Mouse (Mus musculus) gastrocnemius, postnatal 36 days (tissue): Measurements from ENCODE around the gene Plxnc1. TPM values are rescaled to one million over a fixed set of nuclear protein-coding genes. Genes with fewer than 3 reads are reported as not detected.

Experiments
- DNase-seq, 2 experiments: peaks; one replicate each; pipeline ENCODE4 v3.0.0; 2022
- intact Hi-C: fragments of 180-260 bp; cut with DNase I; formaldehyde crosslinking; loops from one replicate; pipeline ENCODE4 v1.15.1; 2025
- long read RNA-seq, 2 experiments: library from polyadenylated mRNA; stranded (forward); transcript quantifications; one replicate each; pipeline ENCODE4 v2.0.0; 2021
- total RNA-seq, 2 experiments: library from RNA; stranded (reverse); gene quantifications; 2 replicates each; pipeline ENCODE4 v1.2.3; 2021

Gene Plxnc1
- under 1 TPM; 0.56 to 0.62 TPM for total RNA-seq
- long read RNA-seq, experiment 1, result 0 reads
- long read RNA-seq, experiment 2, result 0 reads

GRCm38 (mm10) chr10:94944691-94945205 is at the start of gene Plxnc1:
Gene Plxnc1, minus strand, starts transcription at chr10:94944835.
- intact Hi-C loops, result loop anchor here (5.0 kb wide), 1 partner anchor 322 kb away; no protein-coding TSS in a partner anchor
- DNase-seq, result peak in 1 of 2 experiments; percentile 29

GRCm38 (mm10) chr10:94992127-94992526 is 47.5 kb upstream of the Plxnc1 start:
- peak; percentile 76 to 80 for DNase-seq
- intact Hi-C loops, result loop anchor here (1.0 to 5.0 kb wide), 4 partner anchors 95 to 425 kb away; partner anchors contain the start of gene Socs2

GRCm38 (mm10) chr10:94991564-94992097 is 47.0 kb upstream of the Plxnc1 start:
- peak; percentile 51 to 64 for DNase-seq
- intact Hi-C loops, result loop anchor here (1.0 to 5.0 kb wide), 5 partner anchors 96 to 483 kb away; partner anchors contain the start of gene Socs2

- intact Hi-C loops, result loop anchor here (1.0 to 5.0 kb wide), 4 partner anchors 96 to 483 kb away; partner anchors contain the start of gene Socs2
- DNase-seq, result peak; percentile 74 to 86
Measured at GRCm38 (mm10) chr10:94990768-94991563, 46.3 kb upstream of the Plxnc1 start.

GRCm38 (mm10) chr10:94989321-94989720 is 44.7 kb upstream of the Plxnc1 start:
- intact Hi-C loops, result no loop called here
- no peak for DNase-seq

- intact Hi-C loops, result no loop called here
- DNase-seq, result no peak
Measured at GRCm38 (mm10) chr10:94985103-94985502, 40.5 kb upstream of the Plxnc1 start.

- intact Hi-C loops, result no loop called here
- DNase-seq, result no peak
Measured at GRCm38 (mm10) chr10:94982528-94982927, 37.9 kb upstream of the Plxnc1 start.

GRCm38 (mm10) chr10:94981466-94982138 is 37.0 kb upstream of the Plxnc1 start:
- DNase-seq, result no peak
- intact Hi-C loops, result no loop called here

- DNase-seq, result no peak
- intact Hi-C loops, result no loop called here
Measured at GRCm38 (mm10) chr10:94978265-94978822, 33.7 kb upstream of the Plxnc1 start.

GRCm38 (mm10) chr10:94976329-94976728 is 31.7 kb upstream of the Plxnc1 start:
- intact Hi-C loops, result no loop called here
- DNase-seq, result no peak

GRCm38 (mm10) chr10:94975099-94975496 is 30.5 kb upstream of the Plxnc1 start:
- no peak for DNase-seq
- intact Hi-C loops, result no loop called here

- DNase-seq, result no peak
Measured at GRCm38 (mm10) chr10:94974345-94975098, 29.9 kb upstream of the Plxnc1 start.

GRCm38 (mm10) chr10:94971625-94972161 is 27.1 kb upstream of the Plxnc1 start:
- DNase-seq, result no peak
- intact Hi-C loops, result no loop called here

More at GRCm38 (mm10) chr10:94974345-94975098, 29.9 kb upstream of the Plxnc1 start:
- intact Hi-C loops, result no loop called here

GRCm38 (mm10) chr10:94970221-94970620 is 25.6 kb upstream of the Plxnc1 start:
- intact Hi-C loops, result no loop called here

GRCm38 (mm10) chr10:94967468-94967867 is 22.8 kb upstream of the Plxnc1 start:
- DNase-seq, result no peak
- intact Hi-C loops, result no loop called here

More at GRCm38 (mm10) chr10:94970221-94970620, 25.6 kb upstream of the Plxnc1 start:
- DNase-seq, result no peak

GRCm38 (mm10) chr10:94966789-94967188 is 22.2 kb upstream of the Plxnc1 start:
- DNase-seq, result no peak
- intact Hi-C loops, result no loop called here

- intact Hi-C loops, result no loop called here
- DNase-seq, result no peak
Measured at GRCm38 (mm10) chr10:94965093-94965492, 20.5 kb upstream of the Plxnc1 start.

- intact Hi-C loops, result no loop called here
- DNase-seq, result no peak
Measured at GRCm38 (mm10) chr10:94962005-94962404, 17.4 kb upstream of the Plxnc1 start.

- DNase-seq, result no peak
- intact Hi-C loops, result no loop called here
Measured at GRCm38 (mm10) chr10:94961283-94961682, 16.6 kb upstream of the Plxnc1 start.
